Mouse (Mus musculus) olfactory bulb, adult 2 months (tissue): ENCODE results near the gene Mrps5. TPM values are rescaled to one million over a fixed set of nuclear protein-coding genes. Genes with fewer than 3 reads are reported as not detected.
A peak's percentile ranks its signal among the peaks of the same experiment; 100 is the strongest.

Source experiments
- H3K27ac ChIP-seq: fragments of 200-500 bp; 2 replicates; pipeline ENCODE4 v1.5.1; 2012; ENCODE audit warnings: low read depth, low read length; ENCODE audit not compliant: insufficient read depth
- H3K4me1 ChIP-seq: fragments of 200-500 bp; 2 replicates; pipeline ENCODE4 v1.6.1; 2012; ENCODE audit warnings: low read length; ENCODE audit not compliant: control insufficient read depth, insufficient read depth
- H3K4me3 ChIP-seq: fragments of 200-500 bp; 2 replicates; pipeline ENCODE4 v1.5.1; 2012; ENCODE audit warnings: mild to moderate bottlenecking, low read depth, low read length, moderate library complexity; ENCODE audit not compliant: insufficient read depth
- CTCF ChIP-seq: fragments of 200-500 bp; IDR thresholded peaks from 2 replicates; pipeline ENCODE4 v1.5.1; 2012; ENCODE audit warnings: low read depth, mild to moderate bottlenecking, low read length, moderate library complexity; ENCODE audit not compliant: insufficient read depth
- POLR2A ChIP-seq: fragments of 200-500 bp; IDR thresholded peaks from 2 replicates; pipeline ENCODE4 v1.6.1; 2012; ENCODE audit warnings: mild to moderate bottlenecking, low read depth, low read length, moderate library complexity; ENCODE audit not compliant: insufficient read depth
- WGBS: fragments of 180-500 bp; shearing (Covaris S2); methylation state at CpG from one replicate; pipeline ENCODE4 v1.1.7; 2018; 5-methylcytosine and 5-hydroxymethylcytosine counted together
- polyA plus RNA-seq: library from polyadenylated mRNA; stranded (reverse); fragments of >200 nt; gene quantifications from 2 replicates; pipeline ENCODE4 v1.2.4, GENCODE M21; 2012; ENCODE audit warnings: low replicate concordance; ENCODE audit not compliant: missing spikeins, insufficient read depth, insufficient read length

Mrps5 gene
- polyA plus RNA-seq, 1 experiment = not detected

- no peak for TF ChIP-seq POLR2A
- no peak for TF ChIP-seq CTCF
- Histone ChIP-seq H3K27ac (no peak overlapping the region), H3K4me1 (0 out of 2 replicates have a peak, but pooled peaks cover 2% of the 10 kb centered on the region), H3K4me3 (no peak overlapping the region)
- 49% methylated on average over 3 of the region's 3 CpGs for WGBS
Observed at GRCm38 (mm10) chr2:127608234-127608633, 21.2 kb downstream of the Mrps5 start.

- no peak overlapping the region for H3K27ac ChIP-seq
- WGBS = 39% methylated on average over 5 of the region's 5 CpGs
Observed at GRCm38 (mm10) chr2:127608986-127609385, 22.0 kb downstream of the Mrps5 start.

GRCm38 (mm10) chr2:127611386-127611785 is 24.4 kb downstream of the Mrps5 start:
- no peaks in the 10 kb centered on the region for H3K4me1 ChIP-seq
- WGBS = 76% methylated on average over 4 of the region's 4 CpGs
- no peak overlapping the region for H3K4me3 ChIP-seq
- TF ChIP-seq CTCF = no peak
- TF ChIP-seq POLR2A = no peak
- H3K27ac ChIP-seq = no peak overlapping the region

More at GRCm38 (mm10) chr2:127608986-127609385, 22.0 kb downstream of the Mrps5 start:
- Histone ChIP-seq H3K4me1 (0 out of 2 replicates have a peak, but pooled peaks cover 2% of the 10 kb centered on the region), H3K4me3 (no peak overlapping the region)
- TF ChIP-seq CTCF (no peak), POLR2A (no peak)

GRCm38 (mm10) chr2:127612288-127612687 is 25.3 kb downstream of the Mrps5 start:
- TF ChIP-seq POLR2A (no peak), CTCF (no peak)
- no peaks in the 10 kb centered on the region for H3K4me1 ChIP-seq
- 0 out of 2 replicates have a peak overlapping the region, but pooled peaks have one; percentile 25 for H3K27ac ChIP-seq
- H3K4me3 ChIP-seq = no peak overlapping the region
- WGBS = 94% methylated on average over 4 of the region's 4 CpGs

- TF ChIP-seq POLR2A = no peak
- no peak for TF ChIP-seq CTCF
- H3K27ac ChIP-seq = no peak overlapping the region
- no peak overlapping the region for H3K4me3 ChIP-seq
- 77% methylated on average over 3 of the region's 3 CpGs for WGBS
- H3K4me1 ChIP-seq = no peaks in the 10 kb centered on the region
Observed at GRCm38 (mm10) chr2:127619311-127619710, 32.3 kb downstream of the Mrps5 start.

- H3K27ac ChIP-seq = no peak overlapping the region
- TF ChIP-seq CTCF (no peak), POLR2A (no peak)
- WGBS = 27% methylated on average over 3 of the region's 3 CpGs
- H3K4me3 ChIP-seq = no peak overlapping the region
- no peaks in the 10 kb centered on the region for H3K4me1 ChIP-seq
Observed at GRCm38 (mm10) chr2:127622065-127622464, 35.0 kb downstream of the Mrps5 start.

GRCm38 (mm10) chr2:127624786-127625185 is 37.8 kb downstream of the Mrps5 start:
- 95% methylated on average over 2 of the region's 2 CpGs for WGBS
- no peak for TF ChIP-seq CTCF
- no peak for TF ChIP-seq POLR2A
- Histone ChIP-seq H3K4me3 (no peak overlapping the region), H3K4me1 (no peaks in the 10 kb centered on the region), H3K27ac (no peak overlapping the region)

GRCm38 (mm10) chr2:127625659-127626058 is 38.6 kb downstream of the Mrps5 start:
- H3K4me3 ChIP-seq = no peak overlapping the region
- H3K4me1 ChIP-seq = no peaks in the 10 kb centered on the region
- H3K27ac ChIP-seq = no peak overlapping the region
- WGBS = 78% methylated on average over 5 of the region's 5 CpGs
- TF ChIP-seq POLR2A (no peak), CTCF (no peak)

- Histone ChIP-seq H3K4me1 (no peaks in the 10 kb centered on the region), H3K27ac (no peak overlapping the region), H3K4me3 (no peak overlapping the region)
- no peak for TF ChIP-seq POLR2A
- WGBS = 48% methylated on average over 6 of the region's 6 CpGs
Observed at GRCm38 (mm10) chr2:127627354-127627753, 40.3 kb downstream of the Mrps5 start.
